Mouse (Mus musculus): ENCODE measurements around the gene Iqcd. TPM values are rescaled to one million over a fixed set of nuclear protein-coding genes. Genes with fewer than 3 reads are reported as not detected.
A peak's percentile ranks its signal among the peaks of the same experiment; 100 is the strongest.

The Iqcd gene
- polyA plus RNA-seq, 1 experiment from 2014 or later = 1.7 TPM

DNA sequence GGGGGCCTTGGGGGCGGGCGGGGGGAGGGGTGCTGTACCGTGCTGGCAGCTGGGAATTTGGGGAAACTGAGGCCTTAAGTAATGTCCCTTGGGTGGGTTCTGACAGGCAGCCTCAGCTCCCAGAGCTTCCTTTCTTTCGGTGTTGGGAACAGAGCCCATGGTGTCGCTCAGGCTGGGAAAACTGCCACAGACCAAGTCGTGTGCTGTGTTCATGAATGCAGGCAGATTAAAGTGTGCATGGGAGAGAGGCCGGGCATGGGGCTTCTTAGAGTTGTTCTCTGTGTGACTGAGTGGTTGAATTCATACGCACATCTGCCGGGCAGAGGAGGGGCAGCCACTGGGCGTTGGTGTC is 33.0 kb downstream of the Iqcd start:
- DNase-seq (ENCODE audit: low spot score) (no peak), ATAC-seq (ENCODE audit: low read depth) (no peak)
- Histone ChIP-seq H3K4me3 (ENCODE audit: low read depth, low read length) (no peak overlapping the region), H3K9ac (ENCODE audit: low read depth, low read length) (no peak overlapping the region), H3K9me3 (ENCODE audit: control insufficient read depth, low read length) (no peaks in the 10 kb centered on the region), H3K4me1 (ENCODE audit: control insufficient read depth, insufficient read depth, low read length) (no peaks in the 10 kb centered on the region), H3K36me3 (ENCODE audit: control insufficient read depth, insufficient read depth, low read length) (peaks cover 88% of the 10 kb centered on the region), H3K27ac (replicated peaks; ENCODE audit: low read depth, low read length) (no peak overlapping the region), H3K27me3 (replicated peaks; ENCODE audit: control insufficient read depth, insufficient read depth, low read length) (no peaks in the 10 kb centered on the region), H3K4me2 (ENCODE audit: low read depth, low read length) (no peak overlapping the region)
- 78% methylated on average over 10 of the region's 10 CpGs for WGBS

DNA sequence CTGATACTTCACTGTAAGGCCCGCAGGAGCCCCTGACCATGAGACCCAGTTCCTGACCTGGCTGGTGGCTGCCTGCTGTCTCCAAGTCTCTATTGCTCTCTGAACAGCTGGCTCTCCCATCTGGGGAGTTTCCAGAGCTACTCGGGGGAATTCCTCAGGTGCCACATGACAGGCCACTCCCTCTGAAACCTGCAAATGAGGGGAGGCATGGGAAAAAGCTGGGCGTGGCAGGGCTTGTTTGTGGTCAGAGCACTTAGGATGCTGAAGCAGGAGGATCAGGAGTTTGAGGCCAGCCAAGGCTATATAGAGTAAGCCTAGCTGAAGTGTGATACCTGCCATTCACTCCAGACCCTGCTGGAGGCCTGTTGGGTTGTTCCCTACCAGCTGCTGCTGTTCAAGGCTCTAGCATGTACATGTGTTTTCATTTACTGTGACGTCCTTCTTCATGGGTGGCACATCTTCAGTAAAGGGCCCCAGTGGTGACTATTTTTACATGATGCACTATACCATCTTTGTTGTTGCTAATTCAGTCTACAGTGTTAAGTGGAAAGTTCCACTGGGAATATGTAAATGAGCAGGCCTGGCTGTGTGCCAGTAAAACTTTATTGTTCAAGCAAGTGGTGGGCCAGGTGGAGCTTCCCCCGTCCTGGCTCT is 33.5 kb downstream of the Iqcd start:
- Histone ChIP-seq H3K9ac (ENCODE audit: low read depth, low read length) (no peak overlapping the region), H3K4me1 (ENCODE audit: control insufficient read depth, insufficient read depth, low read length) (no peaks in the 10 kb centered on the region), H3K27ac (replicated peaks; ENCODE audit: low read depth, low read length) (no peak overlapping the region), H3K4me3 (ENCODE audit: low read depth, low read length) (no peak overlapping the region), H3K36me3 (ENCODE audit: control insufficient read depth, insufficient read depth, low read length) (peaks cover 88% of the 10 kb centered on the region), H3K27me3 (replicated peaks; ENCODE audit: control insufficient read depth, insufficient read depth, low read length) (no peaks in the 10 kb centered on the region), H3K9me3 (ENCODE audit: control insufficient read depth, low read length) (no peaks in the 10 kb centered on the region), H3K4me2 (ENCODE audit: low read depth, low read length) (no peak overlapping the region)
- WGBS = 71% methylated on average over 5 of the region's 5 CpGs
- ATAC-seq (ENCODE audit: low read depth) (no peak), DNase-seq (ENCODE audit: low spot score) (peak; percentile 34)

DNA sequence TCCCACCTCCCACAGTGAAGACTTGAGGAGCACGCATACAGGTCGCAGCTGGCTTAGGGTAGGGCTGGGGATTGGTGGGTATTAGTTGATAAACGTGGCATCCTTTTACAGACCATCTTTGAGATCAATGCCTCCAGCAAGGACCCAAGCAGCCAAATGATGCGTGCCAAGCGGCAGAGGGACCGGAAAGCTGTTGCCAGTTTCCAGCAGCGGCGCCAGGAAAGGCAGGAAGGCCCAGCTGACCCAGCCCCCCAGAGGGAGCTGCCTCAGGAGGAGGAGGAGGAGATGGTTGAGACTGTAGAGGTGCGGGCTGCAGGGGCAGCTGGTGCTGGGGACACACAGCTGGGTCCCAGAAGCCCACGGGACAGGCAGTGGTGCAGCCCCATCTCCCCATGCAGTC is 35.6 kb downstream of the Iqcd start:
- Histone ChIP-seq H3K4me2 (ENCODE audit: low read depth, low read length) (no peak overlapping the region), H3K27me3 (replicated peaks; ENCODE audit: control insufficient read depth, insufficient read depth, low read length) (0 out of 2 replicates have a peak, but pooled peaks cover 3% of the 10 kb centered on the region), H3K27ac (replicated peaks; ENCODE audit: low read depth, low read length) (no peak overlapping the region), H3K9ac (ENCODE audit: low read depth, low read length) (no peak overlapping the region), H3K4me3 (ENCODE audit: low read depth, low read length) (no peak overlapping the region), H3K9me3 (ENCODE audit: control insufficient read depth, low read length) (no peaks in the 10 kb centered on the region), H3K4me1 (ENCODE audit: control insufficient read depth, insufficient read depth, low read length) (no peaks in the 10 kb centered on the region), H3K36me3 (ENCODE audit: control insufficient read depth, insufficient read depth, low read length) (peaks cover 84% of the 10 kb centered on the region)
- WGBS = 93% methylated on average over 10 of the region's 10 CpGs
- DNase-seq (ENCODE audit: low spot score) (no peak), ATAC-seq (ENCODE audit: low read depth) (no peak)

DNA sequence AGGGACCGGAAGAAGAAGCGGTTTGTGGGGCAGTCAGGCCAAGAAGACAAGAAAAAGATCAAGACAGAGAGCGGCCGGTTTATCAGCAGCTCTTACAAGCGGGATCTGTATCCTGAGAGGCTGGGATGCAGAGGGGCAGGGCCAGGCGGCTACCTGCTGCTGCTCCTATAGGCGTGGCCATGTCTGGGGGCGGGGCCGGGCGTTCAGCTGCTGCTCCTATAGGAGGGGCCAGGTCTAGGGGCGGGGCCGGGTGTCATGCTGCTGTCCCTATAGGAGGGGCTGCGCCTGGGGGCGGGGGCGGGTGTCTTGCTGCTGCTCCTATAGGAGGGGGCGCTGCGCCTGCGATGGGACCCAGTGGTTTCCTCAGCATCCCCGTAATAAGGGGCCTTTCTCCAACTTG is 37.6 kb downstream of the Iqcd start:
- H3K9me3 ChIP-seq (ENCODE audit: control insufficient read depth, low read length) = no peaks in the 10 kb centered on the region
- no peak overlapping the region for H3K4me3 ChIP-seq (ENCODE audit: low read depth, low read length)
- DNase-seq (ENCODE audit: low spot score) = peak; percentile 46
- H3K9ac ChIP-seq (ENCODE audit: low read depth, low read length) = no peak overlapping the region
- no peaks in the 10 kb centered on the region for H3K4me1 ChIP-seq (ENCODE audit: control insufficient read depth, insufficient read depth, low read length)
- WGBS = 47% methylated on average over 12 of the region's 19 CpGs
- H3K4me2 ChIP-seq (ENCODE audit: low read depth, low read length) = no peak overlapping the region
- no peak overlapping the region for H3K27ac ChIP-seq (replicated peaks; ENCODE audit: low read depth, low read length)
- peaks cover 65% of the 10 kb centered on the region for H3K36me3 ChIP-seq (ENCODE audit: control insufficient read depth, insufficient read depth, low read length)
- H3K27me3 ChIP-seq (replicated peaks; ENCODE audit: control insufficient read depth, insufficient read depth, low read length) = peaks cover 14% of the 10 kb centered on the region
- ATAC-seq (ENCODE audit: low read depth) = no peak

DNA sequence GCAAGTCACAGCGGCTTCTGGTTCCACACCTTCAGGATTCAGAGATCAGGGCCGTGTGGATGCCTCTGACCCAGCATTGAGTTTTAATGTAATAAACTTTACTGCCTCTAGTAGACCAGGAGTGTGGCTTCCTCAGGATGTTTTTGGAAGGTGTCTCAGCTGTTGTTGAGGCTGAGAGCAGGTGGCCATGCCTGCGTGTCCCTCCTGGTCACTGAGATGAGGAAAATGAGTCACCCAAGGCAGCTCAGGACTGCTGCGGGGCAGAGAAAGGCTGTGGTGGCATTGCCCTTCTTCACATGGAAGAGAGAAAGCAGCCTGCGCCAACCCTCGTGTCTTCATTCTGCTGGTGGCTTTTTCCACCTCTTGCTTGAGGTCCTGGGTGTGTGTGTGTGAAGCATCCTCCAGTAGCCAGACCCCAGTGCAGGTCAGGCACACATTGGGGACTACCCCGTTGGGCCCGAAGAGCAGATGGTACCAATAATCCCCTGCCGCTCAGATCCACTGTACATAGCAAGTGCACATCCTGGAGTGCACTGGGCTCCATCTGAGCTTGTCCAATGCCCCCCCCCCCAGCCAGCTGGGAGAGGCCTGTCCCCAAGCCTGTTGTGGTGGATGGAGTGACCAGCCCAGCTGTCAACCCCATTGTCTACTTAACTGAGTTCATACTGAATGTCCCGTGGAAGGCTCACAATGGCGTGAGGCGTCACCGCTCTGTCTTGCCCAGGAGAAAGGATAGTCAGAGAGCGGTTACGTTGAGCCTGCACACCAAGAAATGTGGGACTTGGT is 38.9 kb downstream of the Iqcd start:
- 85% methylated on average over 15 of the region's 15 CpGs for WGBS
- H3K9ac ChIP-seq (ENCODE audit: low read depth, low read length) = no peak overlapping the region
- no peaks in the 10 kb centered on the region for H3K4me1 ChIP-seq (ENCODE audit: control insufficient read depth, insufficient read depth, low read length)
- ATAC-seq (ENCODE audit: low read depth) (peak; percentile 34; the same call in 1 of the 2 replicates), DNase-seq (ENCODE audit: low spot score) (peak; percentile 42)
- no peak overlapping the region for H3K27ac ChIP-seq (replicated peaks; ENCODE audit: low read depth, low read length)
- H3K4me3 ChIP-seq (ENCODE audit: low read depth, low read length) = no peak overlapping the region
- H3K4me2 ChIP-seq (ENCODE audit: low read depth, low read length) = no peak overlapping the region
- H3K27me3 ChIP-seq (replicated peaks; ENCODE audit: control insufficient read depth, insufficient read depth, low read length) = peaks cover 14% of the 10 kb centered on the region
- peaks cover 53% of the 10 kb centered on the region for H3K36me3 ChIP-seq (ENCODE audit: control insufficient read depth, insufficient read depth, low read length)
- H3K9me3 ChIP-seq (ENCODE audit: control insufficient read depth, low read length) = peaks cover 6% of the 10 kb centered on the region; the same call in 1 of the 2 replicates

DNA sequence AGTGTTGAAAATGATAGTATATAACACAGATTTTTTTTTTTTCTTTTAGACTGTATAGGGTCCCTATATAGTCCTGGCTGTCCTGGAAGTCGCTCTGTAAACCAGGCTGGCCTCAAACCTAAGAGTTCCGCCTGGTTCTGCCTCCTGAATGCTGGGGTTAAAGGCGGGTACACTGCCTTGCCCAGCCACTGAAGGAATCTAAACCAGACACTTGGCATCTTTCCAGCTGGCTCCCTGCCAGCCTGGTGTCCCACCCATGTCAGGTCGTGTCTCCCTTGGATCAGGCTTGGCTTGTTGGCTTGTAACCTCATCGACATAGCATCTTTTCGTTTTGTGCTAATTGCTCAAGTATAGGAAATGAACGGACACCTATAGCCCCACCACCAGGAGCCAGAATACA is 39.8 kb downstream of the Iqcd start:
- Histone ChIP-seq H3K27me3 (replicated peaks; ENCODE audit: control insufficient read depth, insufficient read depth, low read length) (peaks cover 14% of the 10 kb centered on the region), H3K4me1 (ENCODE audit: control insufficient read depth, insufficient read depth, low read length) (no peaks in the 10 kb centered on the region), H3K27ac (replicated peaks; ENCODE audit: low read depth, low read length) (no peak overlapping the region), H3K4me3 (ENCODE audit: low read depth, low read length) (no peak overlapping the region), H3K9me3 (ENCODE audit: control insufficient read depth, low read length) (peaks cover 6% of the 10 kb centered on the region; the same call in 1 of the 2 replicates), H3K9ac (ENCODE audit: low read depth, low read length) (no peak overlapping the region), H3K4me2 (ENCODE audit: low read depth, low read length) (no peak overlapping the region), H3K36me3 (ENCODE audit: control insufficient read depth, insufficient read depth, low read length) (peaks cover 44% of the 10 kb centered on the region)
- DNase-seq (ENCODE audit: low spot score) (peak; percentile 53), ATAC-seq (ENCODE audit: low read depth) (no peak)
- 57% methylated on average over 7 of the region's 7 CpGs for WGBS

DNA sequence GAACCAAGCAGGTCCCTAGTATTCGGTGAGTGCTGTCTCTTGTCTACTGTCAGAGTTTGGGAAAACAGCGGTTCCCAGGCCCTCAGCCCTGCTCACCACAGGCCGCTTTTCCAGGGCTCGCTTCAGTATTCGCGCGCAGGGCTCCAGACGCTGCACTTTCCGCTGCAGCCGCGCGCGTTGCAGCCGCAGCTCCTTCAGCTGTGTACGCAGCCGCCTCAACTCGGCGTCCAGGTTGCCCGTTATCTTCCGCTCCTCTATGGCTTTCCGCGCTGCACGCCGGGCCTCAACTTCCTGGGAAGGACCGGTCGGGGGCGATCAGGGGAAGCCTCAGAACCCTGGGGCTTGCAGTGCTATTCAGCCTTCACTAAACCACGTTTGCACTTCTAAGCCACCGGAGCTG is 42.3 kb downstream of the Iqcd start:
- Histone ChIP-seq H3K4me3 (ENCODE audit: low read depth, low read length) (peak overlapping the region; percentile 16), H3K4me2 (ENCODE audit: low read depth, low read length) (peak overlapping the region; percentile 43)

DNA sequence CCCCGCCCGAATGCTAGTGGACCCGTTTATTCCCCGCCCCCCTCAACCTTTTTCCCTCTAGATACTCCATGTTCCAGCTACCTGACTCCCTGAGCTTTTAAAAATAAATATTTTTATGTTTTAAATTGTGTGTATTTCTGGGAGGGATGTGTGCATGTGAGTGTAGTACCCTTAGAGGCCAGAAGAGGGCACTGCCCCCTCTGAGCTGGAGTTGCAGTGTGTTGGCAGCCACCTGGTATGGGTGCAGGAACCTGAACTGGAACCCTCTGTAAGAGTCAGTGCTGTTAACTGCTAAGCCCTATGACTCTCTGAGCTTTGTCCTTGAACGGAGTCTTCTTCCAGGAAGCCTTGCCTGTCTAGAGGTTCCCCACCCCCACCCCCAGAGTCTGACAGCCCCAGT is 43.1 kb downstream of the Iqcd start:
- Histone ChIP-seq H3K36me3 (ENCODE audit: control insufficient read depth, insufficient read depth, low read length) (peaks cover 15% of the 10 kb centered on the region), H3K4me3 (ENCODE audit: low read depth, low read length) (no peak overlapping the region), H3K9ac (ENCODE audit: low read depth, low read length) (no peak overlapping the region), H3K27ac (replicated peaks; ENCODE audit: low read depth, low read length) (no peak overlapping the region), H3K4me2 (ENCODE audit: low read depth, low read length) (no peak overlapping the region), H3K4me1 (ENCODE audit: control insufficient read depth, insufficient read depth, low read length) (no peaks in the 10 kb centered on the region), H3K27me3 (replicated peaks; ENCODE audit: control insufficient read depth, insufficient read depth, low read length) (peaks cover 14% of the 10 kb centered on the region), H3K9me3 (ENCODE audit: control insufficient read depth, low read length) (peaks cover 6% of the 10 kb centered on the region; the same call in 1 of the 2 replicates)
- WGBS = 87% methylated on average over 5 of the region's 5 CpGs
- ATAC-seq (ENCODE audit: low read depth) = no peak
- no peak for DNase-seq (ENCODE audit: low spot score)

More for the DNA sequence above, 42.3 kb downstream of the Iqcd start:
- Histone ChIP-seq H3K27me3 (replicated peaks; ENCODE audit: control insufficient read depth, insufficient read depth, low read length) (peaks cover 14% of the 10 kb centered on the region), H3K36me3 (ENCODE audit: control insufficient read depth, insufficient read depth, low read length) (peaks cover 19% of the 10 kb centered on the region), H3K9me3 (ENCODE audit: control insufficient read depth, low read length) (peaks cover 6% of the 10 kb centered on the region; the same call in 1 of the 2 replicates), H3K27ac (replicated peaks; ENCODE audit: low read depth, low read length) (no peak overlapping the region), H3K4me1 (ENCODE audit: control insufficient read depth, insufficient read depth, low read length) (no peaks in the 10 kb centered on the region), H3K9ac (ENCODE audit: low read depth, low read length) (peak overlapping the region; percentile 51; the same call in 1 of the 2 replicates)
- no peak for ATAC-seq (ENCODE audit: low read depth)
- 9% methylated on average over 28 of the region's 29 CpGs for WGBS
- DNase-seq (ENCODE audit: low spot score) = no peak

Measured in embryonic facial prominence, embryonic 14.5 days (tissue).